Mouse (Mus musculus) right cerebral cortex, postnatal 25 days (tissue): ENCODE results near the gene Il2rb.

Source experiments
- DNase-seq: peaks from one replicate; pipeline ENCODE4 v3.0.0; 2022

Il2rb gene

DNA sequence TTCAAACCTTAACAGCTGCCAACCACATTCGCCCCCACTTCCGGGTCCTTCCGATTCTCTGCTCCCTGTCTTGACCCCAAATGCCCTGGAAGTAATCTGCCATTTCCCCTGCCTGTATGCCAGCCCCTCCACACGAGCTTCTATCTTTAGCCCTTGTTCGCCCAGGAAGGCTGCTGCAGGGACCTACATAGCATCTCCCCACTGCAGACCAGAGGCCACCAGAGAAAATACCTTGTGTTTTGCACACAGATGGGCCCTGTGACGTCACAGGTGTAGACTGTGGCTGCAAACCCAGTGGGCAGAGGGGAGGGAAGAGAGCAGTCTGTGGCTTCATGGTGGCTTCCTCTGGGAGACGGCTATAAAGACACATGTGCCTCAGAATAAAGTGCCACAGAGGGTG is 23.1 kb upstream of the Il2rb start:
- no peak for DNase-seq

DNA sequence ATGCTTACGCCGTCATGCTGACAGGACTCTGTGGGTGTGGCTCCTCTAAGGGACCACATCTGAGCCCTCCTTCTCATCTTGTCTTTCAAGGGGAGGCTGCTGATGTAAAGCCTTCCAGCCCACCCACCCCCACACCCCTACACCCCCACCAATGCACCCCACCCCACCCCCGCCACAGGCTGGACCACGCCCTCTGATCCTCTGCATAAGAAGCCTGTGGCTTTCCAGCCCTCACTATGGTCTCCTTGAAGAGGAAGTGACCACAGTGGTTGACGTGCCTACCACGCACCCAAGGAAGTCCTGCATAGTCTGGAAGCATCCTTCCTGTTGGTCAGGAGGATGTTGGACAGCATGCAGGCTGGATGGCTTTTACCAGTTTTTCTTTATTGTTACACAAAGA is 20.7 kb upstream of the Il2rb start:
- DNase-seq = no peak

DNA sequence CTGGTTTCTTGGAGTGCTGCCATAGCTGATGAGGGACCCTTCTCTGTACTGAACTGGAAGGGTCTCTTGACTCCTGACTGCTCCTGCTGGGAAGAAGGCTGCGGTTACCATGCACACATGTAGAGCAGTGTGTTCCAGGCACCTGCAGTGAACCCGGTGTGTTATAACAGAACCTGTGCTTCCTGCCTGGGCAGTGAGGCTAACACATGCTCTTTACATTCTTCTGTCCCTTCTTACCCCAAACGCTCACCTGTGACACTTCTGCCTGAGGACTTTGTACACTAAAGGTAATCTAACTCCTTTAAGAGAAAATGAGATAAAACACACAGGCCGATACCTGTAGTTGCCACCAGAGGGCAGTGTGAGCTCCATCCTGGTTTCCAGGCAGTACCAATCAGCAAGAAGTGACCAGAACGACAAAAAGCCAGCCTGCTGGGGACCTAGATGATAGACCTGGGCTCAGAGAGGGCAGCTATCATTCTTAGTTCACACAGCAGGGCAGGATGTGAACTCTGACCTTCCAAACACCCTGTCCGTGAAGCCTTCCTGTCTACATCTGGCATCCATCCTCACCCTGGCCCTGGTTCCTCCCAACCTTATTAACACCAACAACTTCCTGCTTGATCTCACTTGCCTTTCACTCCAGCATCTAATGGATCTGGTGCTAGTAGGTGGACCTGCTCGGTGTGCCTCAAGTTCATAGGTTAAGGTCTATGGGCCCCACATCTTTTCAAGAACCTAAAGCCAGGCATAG is 19.5 kb upstream of the Il2rb start:
- DNase-seq = peak; percentile 77

DNA sequence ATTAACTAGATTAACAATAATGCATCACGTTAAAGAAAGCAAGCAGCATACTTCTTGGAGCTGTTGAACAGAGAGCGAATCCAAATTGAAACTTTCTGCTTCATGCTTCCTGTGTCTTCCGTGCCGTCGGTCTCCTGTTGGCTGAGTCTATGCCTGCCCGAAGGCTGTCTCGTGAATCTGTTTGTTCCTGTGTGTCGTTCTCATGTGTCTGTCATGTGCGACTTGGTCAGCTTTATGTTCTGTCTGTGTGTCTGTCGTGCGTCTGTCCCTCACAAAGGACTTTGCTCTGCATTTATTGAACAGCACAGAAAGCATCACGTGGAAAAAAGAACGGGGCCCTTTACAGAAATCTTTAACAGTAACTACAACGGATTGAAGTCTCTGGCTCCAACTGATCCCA is 17.9 kb upstream of the Il2rb start:
- DNase-seq = no peak

DNA sequence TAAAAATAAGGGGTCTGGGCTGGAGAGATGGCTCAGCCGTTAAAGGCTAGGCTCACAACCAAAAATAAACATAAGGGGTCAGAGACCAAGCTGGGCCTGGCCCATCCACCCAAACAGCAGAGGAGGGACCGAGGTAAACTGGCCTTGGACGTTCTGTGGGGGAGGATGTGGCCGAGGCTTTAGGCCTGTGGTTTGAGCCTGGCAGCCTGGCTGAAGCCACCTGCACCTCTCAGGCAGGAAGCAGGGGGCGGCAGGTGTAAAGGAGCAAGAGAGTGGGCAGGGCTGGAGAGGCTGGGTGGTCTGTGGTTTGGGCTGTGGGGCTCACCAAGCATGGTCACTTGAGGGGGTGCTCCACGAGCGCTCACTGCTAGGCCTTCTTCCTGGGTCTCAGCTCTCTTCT is 16.9 kb upstream of the Il2rb start:
- no peak for DNase-seq

DNA sequence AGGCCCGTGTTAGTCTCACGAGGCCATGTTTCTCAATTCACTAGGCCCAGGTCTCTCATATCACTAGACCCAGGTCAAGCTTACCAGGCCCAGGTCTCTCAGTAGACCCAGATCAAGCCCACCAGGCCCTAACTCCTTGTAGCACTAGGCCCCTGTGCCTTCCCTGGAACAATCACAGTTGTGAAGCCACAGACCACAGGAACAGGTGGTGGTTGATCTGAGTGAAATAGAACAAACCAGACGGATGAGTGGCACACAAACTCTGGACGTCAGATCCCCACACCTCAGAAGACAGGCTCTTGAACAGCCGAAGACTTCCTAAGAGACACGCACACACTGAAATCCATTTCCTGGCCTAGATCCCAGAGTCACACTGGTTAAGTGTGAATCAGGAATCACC is 15.7 kb upstream of the Il2rb start:
- no peak for DNase-seq

DNA sequence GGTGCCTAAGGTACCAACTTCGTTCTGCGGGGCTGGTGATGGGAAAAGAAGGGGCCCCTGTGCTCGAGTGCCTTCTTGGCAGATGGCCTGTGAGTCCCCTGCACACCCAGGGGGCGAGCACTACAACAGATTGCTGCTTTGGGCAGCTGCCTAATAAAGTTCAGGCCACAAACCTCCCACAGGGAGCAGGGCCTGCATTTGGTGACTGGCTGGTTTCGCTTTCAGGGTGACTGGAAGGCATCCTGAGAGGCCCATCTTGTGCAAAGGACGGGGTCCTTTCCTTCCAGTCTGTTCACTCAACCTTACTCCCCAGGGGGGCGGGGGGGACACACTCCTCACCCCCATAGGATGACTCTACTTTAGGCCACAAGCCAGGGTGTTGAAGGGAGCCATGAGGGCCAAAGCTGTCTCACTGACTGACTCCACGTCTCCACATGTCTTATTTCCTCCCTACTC is 15.1 kb upstream of the Il2rb start:
- no peak for DNase-seq

DNA sequence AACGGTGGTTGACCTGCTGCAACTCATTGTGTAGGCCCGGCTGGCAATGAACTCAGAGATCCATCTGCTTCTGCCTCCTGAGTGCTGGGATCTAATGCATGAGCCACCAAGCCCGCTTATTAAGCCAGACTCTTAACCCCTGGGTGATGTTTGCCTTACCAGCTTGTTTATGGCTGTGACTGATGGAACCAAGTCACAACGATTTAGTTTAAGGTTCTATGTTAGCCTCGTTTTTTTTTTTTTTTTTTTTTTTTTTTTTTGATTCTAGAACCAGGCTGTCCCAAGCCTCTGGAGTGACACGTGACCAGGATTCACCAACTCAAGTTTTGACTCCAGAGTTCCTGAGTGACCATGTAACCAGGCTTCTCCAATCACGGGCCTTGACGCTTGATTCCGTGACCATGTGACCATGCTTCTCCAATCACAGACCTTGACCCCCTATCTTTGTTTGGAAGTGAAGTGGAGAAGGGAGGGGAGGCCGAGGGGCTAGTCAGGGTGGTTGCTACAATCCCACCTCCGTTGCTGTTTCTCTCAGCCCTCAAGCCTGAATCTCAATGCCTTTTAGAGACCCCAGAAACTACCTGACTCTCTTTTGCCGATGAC is 14.3 kb upstream of the Il2rb start:
- no peak for DNase-seq

DNA sequence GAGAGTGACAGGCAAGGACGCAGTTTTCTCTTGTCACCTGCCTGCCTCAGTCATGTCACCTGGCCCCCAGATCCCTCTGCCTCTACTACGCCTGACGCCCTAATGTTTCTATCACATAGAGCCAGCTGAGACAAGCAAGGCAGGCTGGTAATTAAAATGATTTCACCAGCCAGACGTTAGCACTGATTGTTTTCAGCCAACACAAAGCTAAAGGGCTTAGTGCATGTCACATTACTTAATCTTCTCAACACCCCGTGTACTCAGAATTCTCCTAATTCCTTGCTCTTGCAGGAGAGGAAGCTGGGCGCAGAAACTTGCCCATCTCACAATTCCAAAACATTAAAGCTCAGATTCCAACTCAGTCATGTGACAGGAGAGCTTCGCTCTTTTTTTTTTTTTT is 13.4 kb upstream of the Il2rb start:
- no peak for DNase-seq

DNA sequence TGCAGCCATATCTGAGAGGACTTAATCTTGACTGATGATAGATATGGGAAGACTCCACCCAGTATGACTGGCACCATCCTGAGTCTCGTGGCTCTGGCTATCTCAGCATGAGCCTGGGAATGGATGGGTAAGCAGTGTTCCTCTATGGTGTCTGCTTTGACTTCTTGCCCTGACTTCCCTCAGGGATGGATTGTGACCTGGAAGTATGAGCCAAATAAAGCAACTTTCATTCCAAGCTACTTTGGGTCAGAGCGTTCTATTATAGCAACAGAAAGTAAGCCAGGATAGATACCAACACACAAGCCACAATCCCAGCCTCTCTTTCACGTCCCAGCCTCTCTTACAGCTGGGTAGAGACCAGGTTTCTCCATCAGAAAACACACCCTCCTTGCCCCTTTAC is 10.5 kb upstream of the Il2rb start:
- DNase-seq = no peak

DNA sequence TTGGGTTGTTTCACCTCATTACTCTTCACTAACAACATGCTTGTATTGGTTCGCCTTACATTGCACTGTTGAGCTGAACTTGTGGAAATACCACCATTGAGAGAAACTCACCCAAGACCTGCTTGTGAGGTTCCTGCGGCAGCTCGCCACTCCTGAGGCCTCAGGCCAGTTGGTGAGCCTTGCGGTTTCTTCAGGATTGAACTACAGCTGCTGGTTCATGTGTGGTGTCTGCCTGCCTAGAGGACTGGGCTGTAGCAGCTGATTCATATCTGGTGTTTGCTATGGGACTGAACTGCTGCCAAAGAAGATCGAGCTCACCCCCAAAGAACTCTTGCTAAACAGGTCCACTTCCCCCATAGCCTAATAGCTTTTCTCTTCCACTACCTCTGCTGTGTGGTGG is 9.7 kb upstream of the Il2rb start:
- DNase-seq = no peak

DNA sequence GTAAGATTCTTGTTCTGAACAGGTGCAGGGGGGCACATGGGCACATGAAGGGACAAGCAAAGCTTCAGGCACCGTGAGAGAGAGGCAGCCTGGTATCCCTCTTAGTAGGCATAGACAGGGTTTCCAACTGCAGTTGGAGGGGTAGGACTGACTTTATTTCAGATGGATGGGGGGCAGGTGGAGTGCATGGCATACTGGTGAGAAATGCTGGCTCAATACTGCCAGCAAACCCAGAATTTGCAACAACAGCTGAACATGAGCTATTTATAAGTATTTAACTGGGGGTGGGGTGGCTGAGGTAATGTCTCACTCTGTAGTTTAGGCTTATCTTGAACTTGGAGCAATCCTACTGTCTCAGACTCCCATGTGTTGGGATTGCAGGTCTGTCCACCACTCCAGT is 8.9 kb upstream of the Il2rb start:
- DNase-seq = no peak

DNA sequence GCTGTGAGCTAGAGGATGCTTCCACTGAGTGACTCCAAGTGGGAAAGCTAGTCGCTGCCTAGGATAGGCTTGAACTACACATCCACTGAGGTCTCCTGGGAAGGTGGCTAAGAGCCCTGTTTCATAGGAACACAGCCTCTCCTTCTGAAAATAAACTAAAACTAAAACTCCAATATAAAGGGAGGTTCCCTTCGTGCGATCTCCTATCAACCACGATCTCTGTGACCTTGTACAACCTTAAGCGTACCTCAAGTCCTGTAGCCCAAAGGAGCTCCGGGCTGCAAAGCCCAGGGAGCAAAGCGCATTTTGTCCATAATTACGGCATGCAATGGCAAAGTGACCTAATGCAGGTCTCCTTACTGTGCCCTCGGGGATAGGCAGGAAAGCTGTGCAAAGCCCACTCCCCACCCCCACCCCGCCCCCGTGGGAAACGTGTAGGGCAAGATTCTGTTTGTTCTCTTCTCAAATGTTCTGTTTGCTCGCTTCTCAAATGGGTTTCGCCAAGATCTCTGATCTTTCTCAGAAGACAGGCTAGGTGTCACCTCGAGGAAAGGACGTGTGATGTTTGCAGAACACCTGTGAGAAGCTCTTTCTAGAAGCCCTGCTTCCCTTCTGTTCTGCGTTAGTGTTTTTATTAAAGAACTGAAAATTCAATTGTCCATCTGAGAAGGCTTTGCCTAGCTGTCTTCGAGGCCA is 7.5 kb upstream of the Il2rb start:
- DNase-seq = no peak

DNA sequence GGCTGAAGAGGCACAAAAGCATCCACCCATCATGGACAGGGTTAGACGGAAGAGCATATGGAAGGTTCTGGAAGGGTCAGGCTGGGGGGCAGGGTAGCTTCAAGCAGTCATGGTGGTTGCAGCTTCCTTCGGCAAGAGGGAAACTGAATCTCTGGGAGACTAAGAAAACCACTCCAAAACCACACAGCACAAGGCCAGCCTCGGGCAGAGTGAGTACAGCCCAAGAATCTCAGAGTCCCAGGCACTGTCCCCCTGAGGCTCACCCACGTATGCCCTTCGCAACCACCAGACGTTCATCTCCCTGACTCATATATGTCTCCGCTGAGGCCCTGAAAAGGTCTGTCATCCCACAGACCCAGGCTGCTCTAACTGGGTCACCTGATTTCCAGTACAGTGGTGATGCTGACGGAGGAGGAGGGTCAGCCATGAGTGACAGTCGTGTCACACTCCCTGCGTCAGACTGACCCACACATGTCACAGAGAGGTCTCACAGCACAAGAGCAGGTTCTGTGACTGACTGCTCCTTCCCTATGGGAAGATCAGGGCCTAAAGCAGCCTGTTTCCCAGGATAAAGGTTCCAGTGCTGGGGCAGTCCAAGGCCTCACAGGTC is 1.6 kb downstream of the Il2rb start:
- DNase-seq = no peak

DNA sequence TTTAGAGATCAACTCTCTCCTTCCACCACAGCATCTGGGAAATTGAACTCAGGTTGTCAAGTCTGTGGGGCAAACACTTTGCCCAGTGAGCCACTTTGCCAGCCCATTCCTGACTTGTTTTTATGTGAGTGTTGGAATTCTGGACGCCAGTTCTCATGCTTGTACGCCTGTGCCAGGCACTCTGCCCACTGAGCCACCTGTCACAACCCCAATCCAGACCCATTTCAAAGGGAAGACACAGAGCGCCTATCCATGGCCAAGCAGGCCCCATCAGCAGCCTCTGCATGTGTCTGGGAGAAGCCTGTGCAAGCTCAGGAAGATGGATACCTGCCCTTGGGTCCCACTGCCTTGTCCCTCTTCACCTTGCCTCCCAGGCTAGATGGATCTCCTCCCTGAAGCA is 3.8 kb downstream of the Il2rb start:
- no peak for DNase-seq

DNA sequence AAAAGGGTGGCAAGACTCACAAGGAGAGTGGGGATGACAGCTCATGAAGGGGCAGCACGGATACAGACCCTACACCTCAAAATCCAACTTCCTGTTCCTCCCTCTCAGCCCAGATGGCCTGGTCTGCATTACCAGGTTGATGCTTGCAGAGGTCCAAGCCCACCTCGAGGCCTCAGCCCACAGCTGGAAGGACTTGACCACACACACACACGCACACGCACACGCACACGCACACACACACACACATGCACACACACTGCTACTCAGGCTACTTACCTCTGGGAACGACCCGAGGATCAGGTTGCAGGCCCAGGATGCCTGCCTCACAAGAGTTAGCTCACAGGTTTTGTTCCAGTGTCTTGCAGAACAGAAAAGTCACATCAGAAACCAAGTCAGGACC is 5.2 kb downstream of the Il2rb start:
- DNase-seq = no peak

DNA sequence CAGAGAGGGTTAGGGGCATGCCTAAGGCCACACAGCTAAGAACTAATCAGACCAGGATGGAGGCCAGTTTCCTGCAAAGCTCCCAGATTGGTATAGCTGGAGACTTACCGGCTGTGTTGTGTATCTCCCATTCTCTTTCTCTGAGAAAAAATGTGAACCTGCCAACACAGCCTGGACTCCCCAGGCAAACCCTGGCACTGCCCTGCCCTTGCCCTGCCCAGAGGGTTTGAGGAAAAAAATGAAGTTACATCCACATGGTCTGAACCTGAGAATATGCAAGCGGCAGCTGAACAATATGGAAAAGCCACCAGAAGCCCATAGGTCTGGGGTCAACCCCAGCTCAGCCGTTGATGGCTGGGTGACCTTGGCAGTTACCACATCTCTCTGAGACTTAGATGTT is 5.8 kb downstream of the Il2rb start:
- DNase-seq = no peak

DNA sequence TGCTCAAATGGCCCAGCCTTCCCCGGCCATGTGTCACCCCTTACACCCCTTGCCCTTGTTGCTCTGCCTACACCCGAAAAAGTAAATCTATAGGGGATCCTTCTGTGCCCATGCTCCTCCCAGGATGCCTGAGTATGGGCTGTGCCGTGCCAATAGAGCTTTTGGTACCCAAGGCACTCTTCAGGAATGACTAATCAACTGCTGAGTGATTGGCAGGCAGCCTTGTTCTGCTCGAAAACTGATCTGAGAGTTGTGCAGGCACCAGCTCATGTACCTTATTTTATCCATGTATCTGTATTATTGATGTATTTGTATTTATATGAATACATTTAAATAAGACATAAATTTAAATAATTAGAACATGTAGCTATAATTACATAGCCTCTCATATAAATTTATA is 8.0 kb downstream of the Il2rb start:
- DNase-seq = no peak

DNA sequence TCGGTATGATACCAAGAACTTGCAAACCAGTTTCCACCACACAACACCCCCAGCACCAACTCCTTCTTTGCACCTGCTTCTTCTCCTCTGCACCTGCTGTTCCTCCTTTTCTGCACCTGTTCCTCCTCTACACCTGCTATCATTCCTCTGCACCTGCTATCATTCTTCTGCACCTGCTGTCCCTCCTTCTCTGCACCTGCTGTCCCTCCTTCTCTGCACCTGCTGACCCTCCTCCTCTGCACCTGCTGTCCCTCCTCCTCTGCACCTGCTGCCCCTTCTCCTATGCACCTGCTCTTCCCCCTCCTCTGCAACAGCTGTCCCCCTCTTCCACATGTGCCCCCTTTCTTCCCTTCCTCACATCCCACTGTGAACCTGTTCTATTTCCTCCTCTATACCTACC is 8.5 kb downstream of the Il2rb start:
- DNase-seq = no peak

DNA sequence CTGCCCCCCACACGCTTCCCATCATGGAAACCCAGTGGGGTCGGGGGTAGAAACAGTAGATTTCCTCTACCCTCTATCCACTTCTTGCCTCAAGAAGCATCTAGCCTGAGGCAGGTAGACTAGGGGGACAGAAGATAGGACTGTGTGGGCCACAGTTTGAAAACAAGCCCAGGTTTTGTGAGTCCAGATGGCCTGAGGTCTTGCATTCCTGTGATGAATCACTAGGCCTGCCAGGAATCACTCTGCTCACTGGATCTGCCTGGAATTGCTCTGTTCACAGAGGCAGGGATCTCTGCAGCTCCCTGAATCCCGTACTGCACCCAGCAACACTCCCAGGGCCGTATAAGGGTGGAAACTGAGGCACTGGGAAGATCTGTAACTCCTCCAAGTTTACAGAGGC is 11.8 kb downstream of the Il2rb start:
- DNase-seq = peak; percentile 17

DNA sequence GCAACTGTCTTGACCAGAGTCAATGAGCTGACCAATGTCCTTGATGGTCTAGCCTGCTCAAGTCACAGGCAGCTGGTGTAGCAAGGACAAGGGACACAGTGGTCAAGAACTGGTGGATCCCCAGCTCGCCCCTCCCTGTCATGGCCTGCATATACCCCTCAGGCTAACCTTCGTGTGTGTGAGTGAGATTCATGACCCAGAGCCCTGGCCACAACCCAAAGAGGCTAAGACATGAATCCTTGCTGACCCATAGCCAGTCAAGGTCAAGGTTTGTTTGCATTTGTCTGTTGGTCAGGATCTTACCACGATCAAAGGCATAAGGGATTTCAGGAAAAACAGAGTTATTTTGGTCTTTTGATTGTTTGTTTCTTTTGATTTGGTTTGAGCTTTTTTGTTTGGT is 12.6 kb downstream of the Il2rb start:
- DNase-seq = no peak

DNA sequence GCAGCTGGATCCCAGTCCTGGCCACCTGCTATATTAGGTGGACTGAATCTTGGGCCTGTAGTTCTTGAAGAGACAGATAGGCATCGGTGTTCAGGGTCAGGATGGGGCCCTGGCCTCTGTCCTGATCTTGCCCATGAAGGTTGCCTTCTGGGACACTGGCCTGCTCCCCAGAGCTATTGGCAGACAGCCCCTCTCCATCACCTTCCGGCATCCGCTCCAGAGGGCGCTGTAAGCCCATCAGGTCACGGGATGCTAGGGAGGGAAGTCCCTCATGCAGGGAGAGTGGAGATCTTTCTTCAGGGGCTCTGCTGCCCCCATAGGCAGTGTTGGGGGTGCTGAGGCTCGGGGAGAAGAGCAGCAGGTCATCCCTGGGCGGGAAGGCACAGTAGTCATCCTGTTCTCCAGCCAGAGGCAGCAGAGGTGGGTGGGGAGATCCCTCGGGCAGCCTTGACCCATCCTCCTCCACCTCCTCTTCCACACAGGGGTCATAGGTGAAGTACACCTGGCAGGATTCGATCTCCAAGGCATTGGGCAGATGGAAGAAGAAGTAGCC is 13.5 kb downstream of the Il2rb start:
- no peak for DNase-seq

DNA sequence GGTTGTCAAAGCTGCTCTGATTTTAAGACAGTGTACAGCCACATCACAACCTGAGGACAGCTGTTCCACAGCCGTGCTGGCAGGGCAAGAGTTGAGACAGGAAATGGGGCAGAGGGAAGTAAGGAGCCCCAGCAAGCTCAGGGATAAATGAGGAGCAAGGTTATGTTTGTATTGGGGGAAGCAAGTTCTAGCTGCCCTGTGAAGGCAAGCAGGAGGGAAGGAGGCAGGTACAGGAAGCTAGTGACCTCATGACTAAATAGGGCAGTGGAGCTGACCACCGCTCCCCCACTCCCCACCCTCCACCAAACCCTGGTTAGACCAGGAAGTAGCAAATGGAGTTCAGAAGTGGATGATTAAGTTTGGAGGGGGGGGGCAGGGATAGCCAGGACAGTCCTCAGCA is 14.1 kb downstream of the Il2rb start:
- no peak for DNase-seq

DNA sequence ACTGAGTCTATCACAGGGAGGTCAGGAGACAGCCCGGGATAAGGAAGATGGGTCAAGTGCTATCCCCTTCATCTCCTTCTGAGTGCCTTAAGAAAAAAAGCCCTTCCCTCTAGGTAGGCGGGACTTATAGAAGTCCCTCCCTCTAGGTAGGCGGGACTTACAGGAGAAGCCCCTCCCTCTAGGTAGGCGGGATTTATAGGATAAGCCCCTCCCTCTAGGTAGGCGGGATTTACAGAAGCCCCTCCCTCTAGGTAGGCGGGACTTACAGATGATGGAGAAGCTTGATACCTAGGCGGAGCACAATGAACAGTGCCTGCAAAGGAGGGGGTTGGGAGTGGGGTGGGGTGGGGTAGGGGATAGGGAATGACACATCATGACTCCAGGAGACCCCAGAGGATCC is 15.0 kb downstream of the Il2rb start:
- DNase-seq = no peak
